Mouse (Mus musculus) E14TG2a.4 (cell line): ENCODE measurements around the gene Iffo2.

ENCODE experiments used
- CTCF ChIP-seq: conservative IDR thresholded peaks from 2 replicates; pipeline ENCODE4 v1.5.1; 2014; ENCODE audit warnings: low read length
- NANOG ChIP-seq: IDR thresholded peaks from 2 replicates; pipeline ENCODE4 v1.6.1; 2014; ENCODE audit warnings: borderline replicate concordance, low read length, mixed read lengths
- POU5F1 ChIP-seq: IDR thresholded peaks from 2 replicates; pipeline ENCODE4 v1.6.1; 2014; ENCODE audit warnings: low read length, borderline replicate concordance

- TF ChIP-seq CTCF (no peak), NANOG (no peak), POU5F1 (no peak)
These were observed 39.8 kb upstream of the Iffo2 start for GRCm38 (mm10) chr4:139490413-139491055.
